In genomic region chr2:129100784-129101310, GRCm38 (mm10) we compare ENCODE assay signal across 8 mouse cellular contexts. TPM values are rescaled to one million over a fixed set of nuclear protein-coding genes. Genes with fewer than 3 reads are reported as not detected.
A peak's percentile ranks its signal among the peaks of the same experiment; 100 is the strongest.
DNase-seq lines count a peak whose midpoint lies in the region; ATAC-seq lines count a peak whose summit lies in the region.

Polr1b (plus strand) TSS chr2:129100995.

- H3K4me3 ChIP-seq in hindbrain, embryonic 16.5 days (ENCODE audit: low read length): peak within 1 kb of the TSS; percentile 79
- H3K4me3 ChIP-seq in macrophage (ENCODE audit: inconsistent target): peak within 1 kb of the TSS; percentile 57

- peak; percentile 86 for DNase-seq in WW6 (ENCODE audit: low read depth, low spot score)
- peak; percentile 81 to 88 for DNase-seq in cerebellum, postnatal 4 days (ENCODE audit: low spot score in 2 of 2)
- peak; percentile 96 for DNase-seq in gastrocnemius, adult 18-20 months (ENCODE audit: low spot score)
- peak; percentile 89 to 93 for DNase-seq in left cerebral cortex, adult 18-20 months (ENCODE audit: low spot score in 2 of 2)
- peak; percentile 95 for DNase-seq in right cerebral cortex, adult 18-20 months
- peak; percentile 71 for DNase-seq in urinary bladder, postnatal 10 days (ENCODE audit: low spot score)

- WGBS in hindbrain, embryonic 16.5 days: under 1% methylated on average over 35 of the region's 35 CpGs
- under 1% methylated on average over 35 of the region's 35 CpGs for WGBS in macrophage (ENCODE audit: missing documents)

- H3K4me1 ChIP-seq in hindbrain, embryonic 16.5 days (ENCODE audit: control insufficient read depth, insufficient read depth, low read depth, low read length): peaks cover 7% of the 10 kb centered on the region; the same call in 1 of the 2 replicates

- H3K27me3 ChIP-seq in hindbrain, embryonic 16.5 days (replicated peaks; ENCODE audit: control insufficient read depth, insufficient read depth, low read length): no peaks in the 10 kb centered on the region

- ATAC-seq in hindbrain, embryonic 16.5 days: peak; percentile 99

- H3K4me2 ChIP-seq in hindbrain, embryonic 16.5 days (ENCODE audit: low read length): peak within 1 kb of the TSS; percentile 62

- peaks cover 11% of the 10 kb centered on the region for H3K36me3 ChIP-seq in hindbrain, embryonic 16.5 days (ENCODE audit: control insufficient read depth, insufficient read depth, low read length)
- H3K36me3 ChIP-seq in macrophage (ENCODE audit: inconsistent target): peaks cover 4% of the 10 kb centered on the region; the same call in 1 of the 2 replicates

- peaks cover 12% of the 10 kb centered on the region for H3K79me2 ChIP-seq in macrophage (ENCODE audit: inconsistent target)

- no peak within 1 kb of the TSS for H3K27ac ChIP-seq in hindbrain, embryonic 16.5 days (ENCODE audit: low read depth, low read length)
- H3K27ac ChIP-seq in macrophage: no peak within 1 kb of the TSS

- no peaks in the 10 kb centered on the region for H3K9me3 ChIP-seq in hindbrain, embryonic 16.5 days (ENCODE audit: control insufficient read depth, low read length)

- peak within 1 kb of the TSS; percentile 75 for H3K9ac ChIP-seq in hindbrain, embryonic 16.5 days (ENCODE audit: low read depth, low read length)

RNA-seq across cellular contexts. Expression of gene Polr1b, which starts in this region (rescaled TPM):
- 10 to 100 TPM in 1 of 2 experiments, 1 to 10 TPM in 1; 9.9 to 10.3 TPM for total RNA-seq in gastrocnemius, adult 18-20 months (2021)
- polyA plus RNA-seq in hindbrain, embryonic 16.5 days (2015; fragmentation: Nextera tagmentation; extraction: Ambion mirVana): 13.0 and 15.6 TPM in 2 replicates
- 10 to 100 TPM; 20.5 to 22.6 TPM for total RNA-seq in left cerebral cortex, adult 18-20 months (2021)
- 10 to 100 TPM in 16 of 26 experiments, 1 to 10 TPM in 10; 3.1 to 36.6 (median 18.8) TPM for total RNA-seq in macrophage (2018; cell fraction: chromatin; rRNA removed)
- total RNA-seq in macrophage (2018; cell fraction: cytosol; rRNA removed): 1 to 10 TPM; 2.3 to 7.1 (median 4.6) TPM
- 10 to 100 TPM in 13 of 26 experiments, 1 to 10 TPM in 13; 3.2 to 49.8 (median 9.8) TPM for total RNA-seq in macrophage (2018; cell fraction: nucleus; rRNA removed)
- 3.6 to 13.0 TPM (median 4.8 TPM) in 3 replicates for polyA plus RNA-seq in macrophage (2018)
